Mouse (Mus musculus) retina, postnatal 1 day (tissue): Measurements from ENCODE around the gene Elmod1.
"Not testable (repeated sequence)": the region's sequence is repeated elsewhere in the genome, so short reads cannot be mapped to it uniquely, and the experiment has no call there.

ENCODE experiments used
- DNase-seq: peaks from one replicate; pipeline ENCODE4 v3.0.0-alpha.2; 2012

The Elmod1 gene

GRCm38 (mm10) chr9:53975122-53975518, at the start of gene Elmod1:
TSS of gene Elmod1 (minus strand) at chr9:53975301.
- DNase-seq = peak; percentile 94

- peak; percentile 5 for DNase-seq
Observed at GRCm38 (mm10) chr9:54022795-54023194, 47.7 kb upstream of the Elmod1 start.

- no peak for DNase-seq
Observed at GRCm38 (mm10) chr9:53994528-53994927, 19.4 kb upstream of the Elmod1 start.

GRCm38 (mm10) chr9:53992567-53992966, 17.5 kb upstream of the Elmod1 start:
- not testable (repeated sequence) for DNase-seq

- peak; percentile 78 for DNase-seq
Observed at GRCm38 (mm10) chr9:53990921-53991320, 15.8 kb upstream of the Elmod1 start.

GRCm38 (mm10) chr9:53986972-53987371, 11.9 kb upstream of the Elmod1 start:
- peak; percentile 73 for DNase-seq

- peak; percentile 70 for DNase-seq
Observed at GRCm38 (mm10) chr9:53984868-53985267, 9.8 kb upstream of the Elmod1 start.

- peak; percentile 81 for DNase-seq
Observed at GRCm38 (mm10) chr9:53974328-53975121, 576 bp downstream of the Elmod1 start.

GRCm38 (mm10) chr9:53973929-53974327, 1.2 kb downstream of the Elmod1 start:
- no peak for DNase-seq

- DNase-seq = no peak
Observed at GRCm38 (mm10) chr9:53973241-53973640, 1.9 kb downstream of the Elmod1 start.

- no peak for DNase-seq
Observed at GRCm38 (mm10) chr9:53972358-53972757, 2.7 kb downstream of the Elmod1 start.

- DNase-seq = peak; percentile 88
Observed at GRCm38 (mm10) chr9:53967610-53968368, 7.3 kb downstream of the Elmod1 start.

GRCm38 (mm10) chr9:53957021-53957420, 18.1 kb downstream of the Elmod1 start:
- DNase-seq = peak; percentile 48

- DNase-seq = no peak
Observed at GRCm38 (mm10) chr9:53954853-53955252, 20.2 kb downstream of the Elmod1 start.

- no peak for DNase-seq
Observed at GRCm38 (mm10) chr9:53947463-53947862, 27.6 kb downstream of the Elmod1 start.

GRCm38 (mm10) chr9:53938555-53938954, 36.5 kb downstream of the Elmod1 start:
- DNase-seq = no peak

GRCm38 (mm10) chr9:53934179-53934578, 40.9 kb downstream of the Elmod1 start:
- peak; percentile 71 for DNase-seq

- DNase-seq = no peak
Observed at GRCm38 (mm10) chr9:53933375-53933774, 41.7 kb downstream of the Elmod1 start.

GRCm38 (mm10) chr9:53930906-53931305, 44.2 kb downstream of the Elmod1 start:
- DNase-seq = peak; percentile 29

- DNase-seq = no peak
Observed at GRCm38 (mm10) chr9:53921061-53921460, 54.0 kb downstream of the Elmod1 start.

- no peak for DNase-seq
Observed at GRCm38 (mm10) chr9:53915929-53916721, 59.0 kb downstream of the Elmod1 start.

- no peak for DNase-seq
Observed at GRCm38 (mm10) chr9:53910823-53911222, 64.3 kb downstream of the Elmod1 start.

- no peak for DNase-seq
Observed at GRCm38 (mm10) chr9:53910331-53910730, 64.8 kb downstream of the Elmod1 start.
